Mouse (Mus musculus): Measurements from ENCODE around the gene Egr2. TPM values are rescaled to one million over a fixed set of nuclear protein-coding genes. Genes with fewer than 3 reads are reported as not detected.

Gene Egr2
- polyA plus RNA-seq, 3 experiments from 2014 or later = 68.5 to 69.3 (median 68.8) TPM

DNA sequence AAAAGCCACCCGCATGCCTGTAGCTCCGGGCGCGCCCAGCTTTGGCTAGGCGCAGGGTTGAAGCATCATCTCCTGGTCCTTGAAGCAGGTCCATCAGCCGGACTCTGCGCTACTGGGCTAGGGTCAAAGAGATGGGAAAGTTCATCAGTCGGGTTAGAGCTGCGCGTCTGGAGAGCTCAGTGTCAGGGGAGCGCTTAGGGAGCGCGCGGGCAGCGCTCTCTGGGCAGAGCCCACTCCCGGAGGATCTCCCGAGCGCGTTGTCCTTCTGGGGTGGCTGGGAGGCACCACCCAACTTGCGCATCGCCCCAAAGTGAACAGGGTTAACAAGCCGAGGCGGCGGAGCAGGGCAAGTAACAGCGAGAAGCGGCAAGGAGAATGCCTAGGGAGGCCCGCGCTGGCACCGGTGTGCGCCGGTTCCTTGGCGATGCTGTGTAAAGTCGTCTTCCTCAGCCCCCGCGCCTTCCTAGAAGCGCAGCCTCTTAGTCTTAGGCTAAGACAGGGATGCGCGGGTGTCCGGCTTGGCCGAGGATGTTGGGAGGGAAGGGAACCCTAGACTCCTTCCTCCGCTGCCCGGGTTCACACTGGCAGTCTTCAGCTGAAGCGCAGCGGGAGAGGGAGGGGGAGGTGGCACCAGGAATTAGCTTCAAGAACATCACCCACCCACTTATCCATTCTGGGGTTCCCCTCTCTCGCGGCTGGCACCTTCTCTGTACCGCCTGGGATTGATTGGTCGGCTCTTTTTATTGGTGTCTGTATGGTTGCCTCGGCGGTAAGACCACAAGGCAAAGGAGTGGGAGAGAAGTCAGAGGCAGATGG lies 3.5 kb downstream of the Egr2 start:
- ATAC-seq = no peak

DNA sequence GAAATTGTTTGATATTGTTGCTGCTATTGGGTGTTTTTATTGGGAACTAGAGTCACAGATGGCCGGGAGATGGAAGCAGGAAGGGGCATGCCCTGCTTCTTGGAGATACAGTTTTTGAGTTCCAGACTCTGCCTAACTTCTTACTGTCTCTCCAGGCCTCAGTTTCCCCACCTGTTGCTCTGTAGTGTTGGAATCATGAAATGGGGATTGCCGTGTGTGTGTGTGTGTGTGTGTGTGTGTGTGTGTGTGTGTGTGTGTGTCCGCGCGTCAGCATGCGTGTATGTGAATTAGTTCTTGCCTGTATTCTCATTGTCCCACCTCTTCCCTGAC lies 4.1 kb downstream of the Egr2 start:
- ATAC-seq = no peak

DNA sequence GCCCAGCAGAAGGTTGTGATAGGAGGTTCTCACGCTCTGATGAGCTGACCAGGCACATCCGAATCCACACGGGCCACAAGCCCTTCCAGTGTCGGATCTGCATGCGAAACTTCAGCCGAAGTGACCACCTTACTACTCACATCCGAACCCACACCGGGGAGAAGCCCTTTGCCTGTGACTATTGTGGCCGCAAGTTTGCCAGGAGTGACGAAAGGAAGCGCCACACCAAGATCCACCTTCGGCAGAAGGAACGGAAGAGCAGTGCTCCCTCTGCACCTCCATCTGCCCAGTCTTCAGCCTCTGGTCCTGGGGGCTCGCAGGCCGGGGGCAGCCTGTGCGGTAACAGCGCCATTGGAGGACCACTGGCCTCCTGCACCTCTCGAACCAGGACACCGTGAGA lies 5.3 kb downstream of the Egr2 start:
- no peak for ATAC-seq

DNA sequence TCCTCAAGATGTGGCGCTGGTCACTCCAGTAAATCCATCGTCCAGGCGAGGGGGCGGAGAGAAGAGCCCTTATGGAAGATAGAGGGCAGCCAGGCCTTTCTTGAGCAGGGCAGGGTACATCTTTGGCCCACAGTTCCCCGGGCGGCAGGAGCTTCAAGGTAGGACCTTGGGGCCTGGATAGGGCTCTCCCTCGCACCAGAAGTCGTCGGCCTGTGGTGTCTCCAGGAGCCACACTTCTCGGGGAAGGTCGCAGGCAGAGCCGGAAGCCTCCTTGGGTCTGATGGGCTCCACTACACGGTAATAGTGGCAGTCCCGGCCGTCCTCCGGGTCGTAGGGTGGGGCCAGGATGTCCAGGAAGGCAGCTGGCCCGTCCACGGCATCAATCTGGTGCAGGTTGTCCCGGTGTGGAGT lies 12.6 kb downstream of the Egr2 start:
- ATAC-seq = no peak

DNA sequence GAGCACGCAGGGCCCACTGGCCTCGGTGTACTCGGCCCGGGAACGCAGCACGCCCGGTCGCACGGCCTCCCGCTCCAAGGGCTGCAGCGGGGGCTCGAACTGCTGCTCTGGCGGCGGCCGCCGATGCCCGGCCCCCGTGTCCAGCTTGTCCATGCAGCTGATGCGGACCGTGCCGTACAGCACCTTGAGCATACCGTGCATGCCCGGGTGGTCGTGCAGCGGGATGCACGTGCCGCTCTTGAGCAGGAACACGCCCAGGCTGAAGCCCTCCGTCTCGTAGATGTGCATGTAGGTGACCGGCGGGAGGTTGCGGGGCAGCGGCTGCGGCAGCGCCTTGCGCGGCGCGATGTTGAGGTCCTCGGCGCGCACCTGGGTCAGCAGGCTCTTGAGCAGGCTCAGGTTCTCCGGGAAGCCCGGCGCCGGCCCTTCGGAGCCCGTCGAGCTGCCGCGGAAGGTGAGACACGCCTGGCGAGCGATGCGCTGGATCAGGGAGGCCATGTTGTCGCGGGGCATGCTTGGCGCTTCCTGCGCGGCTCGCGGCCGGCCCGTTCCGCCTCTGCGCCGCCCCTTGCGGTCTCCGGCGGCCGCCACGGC lies 13.1 kb downstream of the Egr2 start:
- peak; percentile 57 for ATAC-seq

DNA sequence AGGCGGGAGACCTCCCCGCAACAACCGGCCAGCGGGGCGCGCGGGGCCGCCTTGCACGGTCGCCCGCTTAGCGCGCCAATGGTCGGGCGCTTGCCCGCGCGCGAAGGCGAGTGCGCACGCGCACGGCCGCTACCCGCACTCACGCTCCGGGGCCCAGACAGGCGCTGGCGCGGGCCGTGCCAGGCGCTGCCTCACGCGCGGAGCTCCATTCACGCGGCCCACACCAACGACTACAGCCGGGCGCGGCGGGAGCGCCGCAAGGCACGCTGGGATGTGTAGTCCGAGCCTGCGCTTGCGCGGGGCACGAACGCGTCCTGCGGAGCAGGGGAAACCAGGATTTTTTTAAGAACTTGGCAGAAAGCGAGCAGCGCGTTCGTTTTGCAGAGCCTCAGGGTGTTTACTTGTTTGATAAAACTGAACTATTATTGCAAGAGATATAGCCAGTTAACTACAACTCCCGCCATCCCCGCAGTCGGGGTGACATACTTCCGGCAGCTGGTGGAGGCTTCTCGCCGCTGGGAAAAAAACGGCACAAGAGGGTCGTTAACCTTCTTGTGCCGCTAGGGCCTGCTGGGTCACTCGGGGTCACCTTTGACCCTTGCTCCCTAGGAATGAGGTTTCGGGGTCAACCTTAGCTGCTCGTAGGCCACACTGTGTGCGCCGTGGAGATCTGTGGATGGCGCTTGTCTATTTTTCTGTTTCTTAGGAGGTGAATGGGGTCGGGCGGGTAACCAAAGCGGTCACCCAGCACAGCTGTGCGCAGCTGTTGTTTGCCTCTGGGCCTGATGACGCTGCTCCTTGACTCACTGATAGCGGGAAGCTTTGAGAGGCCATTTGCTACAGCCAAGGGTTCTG lies 13.8 kb downstream of the Egr2 start, which contains the start of gene Ado:
TSS of gene Ado (minus strand) at position 79 of the 855 bp plus-strand sequence.
- peak; percentile 80 for ATAC-seq

DNA sequence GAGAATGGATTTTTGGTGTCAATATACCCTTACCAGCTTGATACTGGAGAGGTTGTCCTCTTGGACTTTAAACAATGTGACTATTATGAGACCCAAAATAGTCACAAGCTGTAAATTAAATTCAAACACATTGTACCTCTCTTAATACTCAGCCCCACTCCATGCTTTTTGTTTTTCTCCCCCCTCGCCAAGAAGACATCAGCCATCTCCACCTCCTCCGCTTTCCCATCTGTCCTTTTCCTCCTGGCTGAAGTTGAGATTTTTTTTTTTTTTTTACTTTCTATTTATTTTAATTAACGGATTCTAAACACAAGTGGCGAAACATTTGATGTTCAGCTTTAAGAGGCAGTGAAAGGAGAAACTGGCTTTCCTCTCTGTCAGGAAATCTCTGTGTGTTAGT lies 22.8 kb downstream of the Egr2 start:
- ATAC-seq = no peak

DNA sequence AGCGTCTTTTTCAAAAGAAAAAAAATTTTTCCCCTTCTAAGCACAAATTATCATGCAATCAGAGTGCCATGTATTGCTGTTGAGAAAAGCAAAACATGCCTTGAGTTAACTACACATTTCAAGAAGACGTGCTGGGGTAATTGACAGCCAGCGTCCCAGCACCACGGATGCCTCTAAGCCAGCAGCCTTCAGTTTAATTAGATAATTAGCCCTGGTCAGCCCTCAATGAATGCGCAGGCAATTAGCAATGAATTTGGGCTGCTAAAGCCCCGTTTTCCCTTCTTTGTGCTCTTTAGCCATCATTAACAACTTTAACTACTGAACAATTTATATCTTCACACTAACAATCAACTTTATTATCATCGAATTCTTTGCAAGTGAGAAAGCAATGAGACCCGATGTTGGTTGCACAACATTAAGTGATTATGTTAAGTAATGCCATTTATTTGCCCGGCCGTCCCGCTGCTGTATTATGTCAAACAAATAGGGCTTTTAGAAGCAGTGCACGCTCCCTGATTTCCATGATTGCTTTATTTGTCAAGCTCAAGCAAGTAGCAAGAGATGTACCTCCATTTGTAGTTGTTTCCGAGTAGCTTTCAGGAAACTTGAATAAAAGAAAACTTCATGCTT lies 24.6 kb downstream of the Egr2 start:
- no peak for ATAC-seq

DNA sequence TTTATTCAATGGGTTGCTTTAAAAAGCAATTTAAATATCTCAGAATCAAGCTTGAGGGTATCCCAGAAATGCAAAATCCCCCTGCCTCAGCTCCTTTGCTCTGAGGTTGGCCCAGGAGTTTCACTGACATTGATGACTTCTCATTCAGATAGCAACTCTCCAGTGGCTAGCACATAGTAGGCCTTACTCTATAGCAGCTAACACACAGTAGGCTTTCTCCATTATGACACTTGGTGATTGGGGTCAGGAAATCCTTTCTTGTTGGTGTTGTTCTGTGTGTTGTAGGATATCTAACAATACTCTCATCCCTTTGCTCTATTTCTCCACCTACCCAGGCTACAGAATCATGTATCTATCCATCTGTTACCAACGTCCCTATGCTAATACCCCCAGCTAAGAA lies 25.9 kb downstream of the Egr2 start:
- no peak for ATAC-seq

DNA sequence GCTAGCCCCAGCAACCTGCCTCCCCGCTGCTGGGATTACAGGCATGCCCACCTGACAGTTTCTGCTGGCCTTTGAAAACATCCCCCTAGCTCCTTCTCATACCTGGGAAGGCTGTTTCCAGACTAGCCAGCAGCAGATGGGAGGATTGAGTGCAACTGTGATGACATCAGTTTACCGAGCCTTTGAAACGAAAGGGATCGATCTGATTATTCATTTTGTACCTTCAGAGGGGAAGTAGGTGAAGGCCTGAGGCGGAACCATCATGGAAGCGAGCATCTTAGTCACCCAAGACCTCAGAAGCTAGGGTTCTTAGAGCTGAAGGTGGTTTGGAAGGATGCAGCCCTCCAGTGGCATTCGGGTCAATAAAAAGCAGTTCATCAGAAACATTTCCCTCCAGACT lies 29.2 kb downstream of the Egr2 start:
- ATAC-seq = no peak

DNA sequence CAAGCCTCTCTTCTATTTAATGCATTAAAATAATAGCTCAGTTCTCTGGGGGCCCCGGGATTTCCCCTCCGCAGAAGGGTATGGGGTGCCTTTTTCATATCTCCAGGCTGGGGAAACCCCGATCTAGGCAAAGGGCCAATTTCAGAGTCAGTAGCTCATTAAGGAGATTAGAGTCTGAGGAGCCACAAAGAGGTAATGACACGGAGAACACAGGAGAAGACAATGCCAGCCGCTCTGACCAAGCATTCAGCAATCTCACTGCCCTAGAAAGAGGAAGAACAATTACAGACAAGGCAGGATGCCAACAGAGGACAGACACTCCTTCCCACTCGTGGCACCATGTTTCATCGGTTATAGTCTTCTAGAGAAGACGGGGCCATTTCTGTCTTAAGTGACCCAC lies 30.8 kb downstream of the Egr2 start:
- ATAC-seq = peak; percentile 91

DNA sequence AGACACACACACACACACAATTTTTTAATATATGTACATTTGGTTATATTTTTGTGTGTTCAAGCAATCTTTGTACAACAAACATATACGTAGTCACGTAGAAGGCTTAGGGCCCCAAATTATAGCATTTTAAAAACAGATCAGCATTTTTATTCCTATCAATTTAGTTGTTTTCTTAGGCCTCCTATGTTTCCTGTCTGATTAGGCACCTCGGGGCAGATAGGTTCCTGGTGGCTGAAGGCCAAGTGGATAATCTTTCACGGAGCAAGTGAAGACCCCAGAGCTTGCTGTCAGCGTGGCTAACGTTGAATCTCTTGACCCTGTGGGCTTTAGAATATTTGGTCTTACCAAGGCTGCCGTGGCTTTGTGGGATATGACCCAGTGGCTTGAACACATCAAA lies 34.3 kb downstream of the Egr2 start:
- ATAC-seq = no peak

DNA sequence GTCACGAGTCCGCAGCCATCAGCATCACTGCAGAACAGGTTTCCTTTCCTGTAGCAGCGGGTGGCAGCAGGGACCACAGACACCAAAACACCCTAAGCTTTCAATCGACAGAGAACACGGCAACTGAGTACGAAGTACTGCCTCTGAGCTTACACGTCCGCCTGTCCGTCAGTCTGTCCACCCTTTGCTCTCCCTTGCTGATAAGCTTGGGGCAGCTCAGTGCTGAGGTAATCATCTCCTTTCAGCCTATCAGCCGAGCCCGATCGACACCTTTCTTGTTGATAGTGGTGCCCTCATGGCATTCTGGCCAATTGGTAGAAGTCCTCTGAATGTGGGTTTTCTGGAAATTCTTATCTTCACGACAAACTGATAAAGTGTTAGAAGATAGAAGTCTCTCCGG lies 36.2 kb downstream of the Egr2 start:
- ATAC-seq = no peak

DNA sequence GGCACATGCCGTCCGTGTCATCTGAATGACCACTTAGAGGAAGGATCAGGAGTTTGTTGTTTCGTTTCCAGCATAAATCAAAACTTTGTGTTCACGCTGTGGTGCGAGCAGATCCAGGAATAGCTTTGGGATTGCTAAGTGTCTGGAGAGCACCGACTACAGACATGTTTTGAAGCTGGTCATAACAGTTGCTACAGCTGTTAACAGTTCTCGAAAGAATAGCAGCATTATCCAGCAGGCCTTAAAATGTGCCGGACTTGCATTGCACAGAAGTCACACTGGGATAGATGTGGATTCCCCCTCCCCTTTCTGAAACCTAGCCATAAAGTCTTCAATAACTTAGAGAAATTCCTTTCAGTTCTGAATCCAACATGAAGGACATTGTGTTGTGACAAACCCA lies 38.0 kb downstream of the Egr2 start:
- ATAC-seq = no peak

DNA sequence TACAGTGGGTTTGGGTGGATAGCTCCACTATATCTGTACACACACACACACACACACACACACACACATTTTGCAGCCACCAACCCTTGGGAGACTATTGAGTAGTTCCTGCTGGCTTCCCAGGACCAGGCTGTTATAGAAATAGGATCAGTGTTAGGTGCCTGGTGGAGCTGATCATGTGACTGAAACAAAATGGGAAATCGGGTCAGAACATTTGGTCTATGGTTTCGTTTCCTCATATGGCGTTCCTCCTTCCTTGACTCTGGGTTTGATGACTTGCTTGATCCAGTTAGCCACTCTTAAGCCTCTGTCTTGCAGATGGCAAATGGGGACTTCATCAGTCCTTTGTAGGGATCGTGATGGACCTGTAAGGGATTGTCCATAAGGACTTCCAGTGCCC lies 44.6 kb downstream of the Egr2 start:
- no peak for ATAC-seq

DNA sequence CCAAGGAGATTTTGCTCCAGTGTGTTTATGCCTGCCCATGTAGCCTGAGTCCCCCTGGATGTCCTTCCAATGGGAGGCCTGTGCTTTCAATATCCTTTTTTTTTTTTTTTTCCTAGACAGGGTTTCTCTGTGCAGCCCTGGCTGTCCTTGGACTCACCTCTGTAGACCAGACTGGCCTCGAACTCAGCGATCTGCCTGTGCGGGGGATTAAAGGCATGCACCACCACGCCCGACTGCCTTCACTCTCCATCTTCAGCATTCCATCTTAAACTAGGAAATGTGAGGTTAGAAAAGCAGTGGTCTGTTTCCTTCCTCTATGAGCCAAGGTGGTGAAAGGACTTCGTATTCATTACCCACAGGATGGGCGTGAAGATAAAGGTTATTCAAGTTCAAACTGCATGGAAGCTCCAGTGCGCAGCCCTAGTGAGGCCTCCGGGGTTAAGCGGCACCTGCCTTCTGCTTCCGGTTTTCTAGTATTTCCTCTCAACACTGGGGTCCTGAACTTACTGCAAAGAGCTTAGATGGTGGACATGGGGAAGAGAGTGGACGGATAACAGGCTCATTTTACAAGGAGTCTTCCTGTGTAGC lies 46.5 kb downstream of the Egr2 start:
- peak; percentile 20 for ATAC-seq

DNA sequence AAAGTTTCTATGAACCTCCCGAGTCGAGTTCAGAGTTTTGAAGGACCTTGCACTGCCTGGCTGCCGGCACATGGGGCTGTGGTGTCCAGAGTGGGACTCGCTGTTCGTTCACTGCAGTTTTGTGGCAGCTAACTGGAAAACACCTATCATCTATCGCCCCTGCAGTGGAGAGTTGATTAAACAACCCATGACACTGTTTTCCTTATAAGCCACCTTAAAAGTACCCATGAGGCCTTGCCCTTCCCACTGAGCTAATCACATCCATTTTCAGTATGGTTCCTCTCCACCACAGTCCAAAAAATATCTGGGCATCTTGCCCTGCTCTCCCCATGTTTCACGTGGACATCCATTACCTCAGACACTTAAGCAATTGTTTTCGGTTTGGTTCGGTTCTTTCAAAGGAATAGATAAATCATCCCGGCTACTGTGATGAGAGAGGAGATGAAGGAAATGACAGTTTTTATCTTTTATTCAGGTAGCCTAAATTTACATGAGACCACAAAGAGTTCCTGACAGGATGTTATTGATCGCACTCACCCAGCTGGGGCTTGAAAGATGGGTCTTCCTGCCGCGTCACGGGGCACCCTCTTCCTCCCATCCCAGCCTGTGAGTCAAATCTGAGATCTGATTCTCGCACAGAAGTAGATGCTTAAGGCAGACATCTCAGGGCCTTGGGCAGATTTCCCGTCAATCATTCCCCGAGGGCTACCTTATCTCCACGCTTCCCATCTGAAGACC lies 50.8 kb downstream of the Egr2 start:
- ATAC-seq = peak; percentile 96

Other genes starting within 250 kb of the Egr2 start
- 10 to 100 TPM; 40.3 to 50.4 (median 42.4) TPM for gene Ado, start 13.5 kb downstream of the Egr2 start, polyA plus RNA-seq (2017; shearing (Covaris generic))

Measured in inflammation-experienced regulatory T-cells, adult 6 months (primary cell).